Mouse (Mus musculus): ENCODE measurements around the gene Cyp2j6.
"Not testable (repeated sequence)": the region's sequence is repeated elsewhere in the genome, so short reads cannot be mapped to it uniquely, and the experiment has no call there.

Gene Cyp2j6

GRCm38 (mm10) chr4:96553133-96553819 lies at the start of gene Cyp2j6:
Gene Cyp2j6, minus strand, starts transcription at chr4:96553661.
- no peak for DNase-seq (ENCODE audit: low read depth, low spot score)

GRCm38 (mm10) chr4:96591791-96592150 lies 38.3 kb upstream of the Cyp2j6 start:
- DNase-seq (ENCODE audit: low read depth, low spot score): no peak

- DNase-seq (ENCODE audit: low read depth, low spot score): no peak
Measured at GRCm38 (mm10) chr4:96590911-96591790, 37.7 kb upstream of the Cyp2j6 start, which contains the start of gene Cyp2j9. Gene Cyp2j9, minus strand, starts transcription at chr4:96591578.

- DNase-seq (ENCODE audit: low read depth, low spot score): no peak
Measured at GRCm38 (mm10) chr4:96581425-96582088, 28.1 kb upstream of the Cyp2j6 start.

GRCm38 (mm10) chr4:96580351-96580750 lies 26.9 kb upstream of the Cyp2j6 start:
- not testable (repeated sequence) for DNase-seq (ENCODE audit: low read depth, low spot score)

- DNase-seq (ENCODE audit: low read depth, low spot score): no peak
Measured at GRCm38 (mm10) chr4:96569442-96569841, 16.0 kb upstream of the Cyp2j6 start.

GRCm38 (mm10) chr4:96567988-96568387 lies 14.5 kb upstream of the Cyp2j6 start:
- DNase-seq (ENCODE audit: low read depth, low spot score): no peak

GRCm38 (mm10) chr4:96565808-96566207 lies 12.3 kb upstream of the Cyp2j6 start:
- DNase-seq (ENCODE audit: low read depth, low spot score): no peak

GRCm38 (mm10) chr4:96560464-96560863 lies 7.0 kb upstream of the Cyp2j6 start:
- DNase-seq (ENCODE audit: low read depth, low spot score): no peak

- DNase-seq (ENCODE audit: low read depth, low spot score): no peak
Measured at GRCm38 (mm10) chr4:96559781-96560180, 6.3 kb upstream of the Cyp2j6 start.

GRCm38 (mm10) chr4:96551619-96552018 lies 1.8 kb downstream of the Cyp2j6 start:
- DNase-seq (ENCODE audit: low read depth, low spot score): no peak

GRCm38 (mm10) chr4:96545976-96546375 lies 7.5 kb downstream of the Cyp2j6 start:
- no peak for DNase-seq (ENCODE audit: low read depth, low spot score)

- no peak for DNase-seq (ENCODE audit: low read depth, low spot score)
Measured at GRCm38 (mm10) chr4:96525772-96526171, 27.7 kb downstream of the Cyp2j6 start.

- DNase-seq (ENCODE audit: low read depth, low spot score): no peak
Measured at GRCm38 (mm10) chr4:96522256-96522655, 31.2 kb downstream of the Cyp2j6 start.

GRCm38 (mm10) chr4:96510083-96510482 lies 43.4 kb downstream of the Cyp2j6 start:
- DNase-seq (ENCODE audit: low read depth, low spot score): no peak

- no peak for DNase-seq (ENCODE audit: low read depth, low spot score)
Measured at GRCm38 (mm10) chr4:96507286-96507685, 46.2 kb downstream of the Cyp2j6 start, which contains the start of gene Cyp2j8. Gene Cyp2j8, minus strand, starts transcription at chr4:96507386.

Measured in CD4-positive helper T cell, adult 2 months (primary cell).